ENCODE assay signal across 18 mouse cellular contexts in genomic region chr1:61046055-61046705, GRCm38 (mm10).
"Had no signal": no experiment of that assay in that cellular context is flagged by ENCODE, and none has a peak within 500 bp of the region (broad histone marks: within the 10 kb centered on the region; RNA-seq: fewer than 3 reads in every experiment).

No protein-coding gene starts in this region.

- H3K27me3 ChIP-seq: kidney, embryonic 15.5 days; liver, embryonic 13.5 days; midbrain, embryonic 12.5 days; midbrain, embryonic 15.5 days; neural tube, embryonic 12.5 days had no signal

- H3K4me1 ChIP-seq: kidney, embryonic 15.5 days; liver, embryonic 13.5 days; midbrain, embryonic 12.5 days; midbrain, embryonic 15.5 days; neural tube, embryonic 12.5 days had no signal

- H3K27ac ChIP-seq: kidney, embryonic 15.5 days; left cerebral cortex, adult 2 months; liver, embryonic 13.5 days; midbrain, embryonic 12.5 days; midbrain, embryonic 15.5 days; neural tube, embryonic 12.5 days had no signal

- H3K36me3 ChIP-seq: kidney, embryonic 15.5 days; liver, embryonic 13.5 days; midbrain, embryonic 12.5 days; midbrain, embryonic 15.5 days; neural tube, embryonic 12.5 days had no signal

- H3K9me3 ChIP-seq: kidney, embryonic 15.5 days; liver, embryonic 13.5 days; midbrain, embryonic 12.5 days; midbrain, embryonic 15.5 days; neural tube, embryonic 12.5 days had no signal

- H3K4me3 ChIP-seq: kidney, embryonic 15.5 days; left cerebral cortex, adult 2 months; liver, embryonic 13.5 days; midbrain, embryonic 12.5 days; midbrain, embryonic 15.5 days; neural tube, embryonic 12.5 days had no signal

- ATAC-seq: midbrain, embryonic 15.5 days had no signal

- DNase-seq: kidney, adult 8-10 months; kidney, postnatal 10 days; kidney, postnatal 36 days; layer of hippocampus, postnatal 36 days; liver, embryonic 13.5 days; lung, adult 2 months; lung, postnatal 14 days; lung, postnatal 4 days; retina, postnatal 1 day; right cerebral cortex, postnatal 25 days; thymus, adult 18-20 months; thymus, postnatal 14 days; thymus, postnatal 4 days had no signal

- H3K9ac ChIP-seq: kidney, embryonic 15.5 days; liver, embryonic 13.5 days; midbrain, embryonic 12.5 days; midbrain, embryonic 15.5 days; neural tube, embryonic 12.5 days had no signal

- H3K4me2 ChIP-seq: kidney, embryonic 15.5 days; liver, embryonic 13.5 days; midbrain, embryonic 12.5 days; midbrain, embryonic 15.5 days; neural tube, embryonic 12.5 days had no signal
